Mouse (Mus musculus): ENCODE measurements around the gene Acmsd.
"Not testable (repeated sequence)": the region's sequence is repeated elsewhere in the genome, so short reads cannot be mapped to it uniquely, and the experiment has no call there.

Gene Acmsd

GRCm38 (mm10) chr1:127729096-127729495, at the start of gene Acmsd:
Acmsd (plus strand) TSS chr1:127729413.
- DNase-seq (ENCODE audit: low spot score in 2 of 2): no peak

- peak; percentile 39 to 62 for DNase-seq (ENCODE audit: low spot score in 2 of 2)
Measured at GRCm38 (mm10) chr1:127679498-127680133, 49.6 kb upstream of the Acmsd start, which contains the start of gene Tmem163. Tmem163 (minus strand) TSS chr1:127679548.

- no peak for DNase-seq (ENCODE audit: low spot score in 2 of 2)
Measured at GRCm38 (mm10) chr1:127696533-127696932, 32.7 kb upstream of the Acmsd start.

- DNase-seq (ENCODE audit: low spot score in 2 of 2): no peak
Measured at GRCm38 (mm10) chr1:127702187-127702586, 27.0 kb upstream of the Acmsd start.

DNA sequence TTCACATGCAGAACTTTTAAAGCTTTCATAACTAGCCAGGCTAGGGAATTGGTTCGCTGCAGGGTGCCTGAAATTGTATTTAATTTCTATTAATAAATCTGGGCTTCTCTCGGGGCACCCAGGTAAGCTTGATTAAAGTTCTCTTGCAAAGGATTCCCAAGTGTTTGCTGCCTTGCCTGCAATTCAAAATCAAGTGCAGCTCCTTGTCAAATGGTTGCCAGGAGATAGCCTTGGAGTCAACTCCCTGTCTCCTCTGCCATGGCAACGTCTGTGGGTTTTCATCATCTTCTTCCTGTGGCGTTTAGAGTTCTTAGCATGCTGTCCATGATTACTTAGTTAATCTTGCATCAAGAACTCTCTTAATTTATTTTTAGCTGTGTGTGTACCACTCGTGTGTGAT, 22.9 kb upstream of the Acmsd start:
- DNase-seq (ENCODE audit: low spot score in 2 of 2): peak; percentile 27 to 68

- peak; percentile 46 to 70 for DNase-seq (ENCODE audit: low spot score in 2 of 2)
Measured at GRCm38 (mm10) chr1:127716441-127716840, 12.8 kb upstream of the Acmsd start.

DNA sequence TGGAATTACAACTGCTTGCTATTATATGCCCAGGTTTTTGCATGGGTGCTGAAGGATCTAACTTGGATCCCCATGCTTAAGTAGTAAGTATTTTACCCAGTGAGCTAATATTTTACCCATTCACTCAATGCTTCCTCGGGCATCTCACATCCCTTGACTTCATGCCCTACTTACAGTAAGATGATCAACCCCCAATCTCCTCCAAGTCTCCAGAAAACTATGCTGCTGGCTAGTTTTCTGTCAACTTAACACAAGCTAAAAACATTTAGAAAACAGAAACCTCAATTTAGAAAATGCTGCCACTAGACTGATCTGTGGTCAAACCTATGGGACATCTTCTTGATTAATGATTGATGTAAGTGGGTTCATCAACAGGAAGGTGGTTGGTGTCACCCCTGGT, 10.9 kb upstream of the Acmsd start:
- no peak for DNase-seq (ENCODE audit: low spot score in 2 of 2)

DNA sequence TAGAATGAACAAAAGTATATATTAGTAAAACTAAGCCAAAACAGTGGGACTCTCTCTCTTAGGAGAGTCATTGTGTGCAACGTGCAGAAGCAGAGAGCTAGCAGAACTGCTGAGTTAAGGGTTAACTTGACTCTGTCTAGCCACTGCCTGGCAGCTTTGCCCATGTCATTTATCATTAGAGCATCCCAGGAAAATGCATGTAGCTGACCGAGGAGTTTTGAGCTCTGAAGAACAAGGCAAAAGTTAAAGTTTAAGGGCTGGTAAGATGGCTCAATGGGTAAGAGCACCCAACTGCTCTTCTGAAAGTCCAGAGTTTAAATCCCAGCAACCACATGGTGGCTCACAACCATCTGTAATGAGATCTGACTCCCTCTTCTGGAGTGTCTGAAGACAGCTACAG, 5.6 kb upstream of the Acmsd start:
- no peak for DNase-seq (ENCODE audit: low spot score in 2 of 2)

DNA sequence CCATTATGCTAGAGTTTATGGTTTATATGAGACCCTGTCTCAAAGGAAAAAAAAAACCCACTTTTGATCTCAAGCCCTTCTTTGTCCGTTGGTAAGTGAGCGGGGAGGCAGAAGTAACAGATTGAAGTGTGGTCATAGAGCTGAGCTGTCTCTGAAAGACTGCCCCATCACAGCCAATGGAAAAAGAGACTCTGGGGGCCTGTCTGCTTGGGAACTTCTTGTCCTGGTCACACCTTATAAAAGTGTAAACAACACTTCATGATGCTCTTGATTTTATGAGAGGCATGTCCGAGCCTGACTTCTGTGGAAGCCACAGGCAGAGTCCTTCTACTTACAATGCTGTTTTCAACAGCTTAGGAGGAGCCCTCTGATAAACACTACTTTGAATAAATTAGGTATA, 1.9 kb downstream of the Acmsd start:
- DNase-seq (ENCODE audit: low spot score in 2 of 2): no peak

- DNase-seq (ENCODE audit: low spot score in 2 of 2): no peak
Measured at GRCm38 (mm10) chr1:127732435-127732834, 3.2 kb downstream of the Acmsd start.

- no peak for DNase-seq (ENCODE audit: low spot score in 2 of 2)
Measured at GRCm38 (mm10) chr1:127732841-127733240, 3.6 kb downstream of the Acmsd start.

GRCm38 (mm10) chr1:127735356-127735755, 6.1 kb downstream of the Acmsd start:
- DNase-seq (ENCODE audit: low spot score in 2 of 2): no peak

DNA sequence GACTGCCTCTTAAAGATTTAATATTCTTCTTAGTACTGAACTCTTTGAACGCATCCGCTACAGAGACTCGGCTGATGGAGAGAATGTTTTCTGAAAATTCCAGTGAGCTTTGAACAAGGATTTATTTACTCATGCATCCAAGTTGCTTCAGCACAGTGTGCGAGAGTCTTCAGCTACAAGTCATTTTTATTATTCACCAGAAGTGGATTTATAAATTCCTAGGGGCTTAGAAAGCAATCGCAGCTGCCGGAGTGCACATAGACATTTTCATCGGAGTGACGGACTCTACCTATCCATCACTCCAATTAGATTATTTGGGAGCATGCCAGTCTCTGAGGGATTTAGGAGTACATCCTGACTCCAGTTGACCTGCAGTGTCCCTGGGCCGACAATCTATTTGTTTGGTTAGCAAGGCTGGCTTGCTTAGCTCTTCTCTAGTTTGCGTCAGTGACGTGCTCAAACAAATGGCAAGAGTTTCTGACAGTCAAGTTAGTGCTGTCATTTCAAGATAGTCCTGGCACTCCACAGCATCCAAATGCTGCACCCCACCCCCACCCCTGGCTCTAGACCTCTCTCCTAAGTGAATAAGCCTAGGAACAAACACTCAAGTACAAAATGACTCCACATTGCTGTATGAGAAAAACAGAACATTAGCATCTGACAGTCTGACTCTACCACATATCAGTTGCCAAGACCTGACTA, 21.3 kb downstream of the Acmsd start:
- DNase-seq (ENCODE audit: low spot score in 2 of 2): no peak

DNA sequence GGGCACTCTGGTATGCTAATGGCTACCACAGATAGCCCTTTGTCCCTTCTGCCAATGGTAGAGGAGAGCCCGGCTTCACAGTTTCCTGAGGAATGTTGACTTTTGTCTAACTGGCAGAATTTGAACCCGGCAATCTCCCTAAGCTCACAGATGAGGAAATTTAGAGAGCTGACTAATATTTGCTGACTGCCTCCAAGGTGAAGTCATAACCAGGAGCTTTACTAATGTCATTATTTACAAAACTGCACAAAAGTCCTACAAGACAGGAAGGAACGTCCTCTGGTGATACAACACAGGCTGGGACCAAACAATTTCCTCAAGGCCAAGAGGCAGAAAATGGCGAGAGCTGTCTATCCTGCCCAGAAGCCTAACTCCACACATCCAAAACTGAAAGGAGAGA, 26.6 kb downstream of the Acmsd start:
- no peak for DNase-seq (ENCODE audit: low spot score in 2 of 2)

DNA sequence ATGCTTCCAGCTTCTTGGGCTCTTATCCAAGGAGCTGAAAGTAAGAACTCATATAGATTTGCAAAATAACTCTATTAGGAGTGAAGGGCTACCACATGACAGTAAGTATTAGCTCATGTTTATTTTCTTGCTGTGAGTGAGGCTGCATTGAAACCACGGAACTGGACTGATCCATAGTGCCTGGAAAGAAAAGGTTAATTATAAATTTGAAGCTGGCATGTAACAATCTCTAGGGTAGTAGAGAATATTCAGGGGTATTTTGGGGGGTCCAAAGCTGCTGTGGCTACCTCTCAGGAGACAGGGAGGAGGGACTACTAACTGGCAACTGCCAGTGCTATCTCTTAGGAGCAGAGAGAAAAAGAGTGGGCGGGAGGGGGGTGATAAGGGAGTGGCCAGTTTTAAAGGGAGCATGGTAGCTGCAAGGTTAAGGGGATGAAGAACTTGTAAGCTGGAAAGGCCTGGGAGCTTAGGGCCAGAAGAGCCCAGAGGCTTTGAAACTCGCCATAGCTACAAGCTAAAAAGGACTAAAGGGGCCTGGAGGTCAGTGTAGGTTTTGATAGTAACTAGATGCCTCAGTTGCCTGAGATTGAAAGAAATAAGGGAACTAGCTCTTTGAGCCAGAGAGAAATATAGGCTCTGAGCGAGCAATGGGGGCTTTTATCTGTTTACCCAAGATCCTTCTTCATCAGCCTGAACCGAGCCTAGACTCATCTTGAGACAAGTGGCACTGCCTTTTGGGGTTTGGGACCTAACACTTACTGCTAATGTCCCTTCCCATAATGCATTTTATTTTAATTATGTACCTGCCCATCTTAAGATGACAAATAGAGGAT, 27.3 kb downstream of the Acmsd start:
- DNase-seq (ENCODE audit: low spot score in 2 of 2): no peak

GRCm38 (mm10) chr1:127757164-127757545, 27.9 kb downstream of the Acmsd start:
- DNase-seq (ENCODE audit: low spot score in 2 of 2): not testable (repeated sequence)

DNA sequence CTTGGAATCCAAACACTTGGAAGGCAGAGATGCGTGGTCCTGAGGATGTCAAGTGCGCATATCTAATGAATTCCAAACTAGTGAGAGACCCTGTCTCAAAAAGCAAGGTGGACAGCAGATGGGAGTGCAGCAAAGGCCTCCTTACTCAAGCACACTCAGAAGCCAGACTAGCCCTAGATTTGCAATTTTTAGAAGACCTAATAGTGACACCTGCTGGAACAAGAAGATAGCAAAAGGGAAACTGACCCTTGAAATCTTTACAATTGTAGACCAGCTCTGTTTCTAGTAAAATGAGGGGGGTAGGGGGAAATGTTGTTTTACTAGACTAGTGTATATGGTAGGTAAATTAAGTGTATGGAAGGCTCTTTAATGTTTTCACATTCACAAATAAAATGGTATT, 36.3 kb downstream of the Acmsd start:
- DNase-seq (ENCODE audit: low spot score in 2 of 2): no peak

GRCm38 (mm10) chr1:127766741-127767140, 37.5 kb downstream of the Acmsd start:
- no peak for DNase-seq (ENCODE audit: low spot score in 2 of 2)

DNA sequence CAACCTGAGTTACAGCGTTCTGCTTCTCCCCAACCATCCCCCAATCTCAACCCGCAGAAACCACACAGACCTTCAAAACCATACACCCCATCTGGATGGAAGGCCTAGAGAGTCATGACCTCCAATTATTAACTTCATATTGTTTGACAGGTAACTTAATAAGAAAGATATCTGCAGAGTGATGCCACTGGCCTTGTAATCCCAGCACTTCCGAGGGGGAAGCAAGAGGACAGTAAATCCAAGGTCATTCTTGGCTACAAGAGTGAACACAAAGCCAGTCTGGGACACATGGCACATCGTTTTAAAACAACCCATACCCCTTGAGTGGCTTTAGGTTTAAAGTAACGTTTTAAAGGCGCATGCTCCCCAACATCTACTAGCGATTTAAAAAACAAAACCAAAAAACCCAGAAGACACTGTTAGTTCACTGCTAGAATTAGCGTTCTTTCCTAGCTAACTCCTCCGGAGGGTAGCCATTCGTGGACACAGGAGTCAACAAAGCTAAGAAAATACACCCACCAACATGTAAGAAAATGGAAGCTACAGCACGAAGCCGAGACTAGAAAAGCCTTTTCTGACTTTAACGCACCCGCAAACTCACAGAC, 44.1 kb downstream of the Acmsd start:
- DNase-seq (ENCODE audit: low spot score in 2 of 2): peak in 1 of 2 experiments; percentile 32

DNA sequence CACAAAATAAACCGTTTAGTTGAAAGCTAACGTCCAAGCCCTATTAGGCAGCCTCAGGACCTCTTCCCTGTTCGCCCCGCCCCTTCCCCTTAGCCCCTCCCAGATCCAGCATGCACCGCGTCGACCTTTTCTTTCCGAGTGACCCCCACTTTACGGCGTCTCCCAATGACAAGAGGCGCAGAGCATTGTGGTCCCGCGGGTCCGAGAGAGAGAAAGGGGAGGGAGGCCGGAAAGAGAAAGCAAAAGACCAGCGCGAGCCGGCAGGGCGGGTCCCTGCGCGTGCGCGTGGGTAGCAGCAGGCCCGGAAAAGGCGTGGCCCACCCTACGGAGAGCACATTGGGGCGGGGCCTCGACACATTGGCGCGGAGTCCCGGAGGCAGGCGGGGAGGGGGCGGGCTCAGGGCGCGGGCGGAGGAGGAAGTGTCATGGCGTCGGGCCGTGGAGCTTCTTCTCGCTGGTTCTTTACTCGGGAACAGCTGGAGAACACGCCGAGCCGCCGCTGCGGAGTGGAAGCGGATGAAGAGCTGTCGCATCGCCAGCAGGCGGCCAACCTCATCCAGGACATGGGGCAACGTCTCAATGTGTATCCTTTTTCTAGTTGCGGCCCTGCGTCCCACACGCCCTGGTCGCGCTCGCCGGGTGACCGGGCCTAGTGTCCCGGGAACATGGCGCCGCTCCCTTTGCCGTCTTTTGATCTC, 44.7 kb downstream of the Acmsd start, which contains the start of gene Ccnt2:
TSS of gene Ccnt2 (plus strand) at position 362 of the 698 bp plus-strand sequence.
- DNase-seq (ENCODE audit: low spot score in 2 of 2): peak; percentile 99 to 100

DNA sequence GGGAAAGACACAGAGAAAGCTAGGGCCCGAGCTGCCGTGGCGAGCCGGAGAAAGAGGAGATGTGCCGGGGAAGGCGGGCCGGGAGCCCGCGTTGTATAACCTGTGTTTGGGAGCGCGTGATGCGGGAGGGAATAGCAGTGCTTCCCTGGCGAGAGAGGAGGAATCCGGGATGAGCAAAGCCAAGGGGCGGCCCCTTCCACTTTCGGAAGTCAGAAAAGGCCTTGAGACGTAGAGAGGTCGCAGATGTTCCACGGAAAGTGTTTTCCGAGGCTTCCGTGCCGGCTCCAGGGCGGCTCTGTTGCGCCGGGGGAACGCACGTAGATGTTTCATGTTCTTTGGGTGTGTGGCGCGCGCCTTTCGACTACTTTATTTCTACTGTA, 45.3 kb downstream of the Acmsd start:
- DNase-seq (ENCODE audit: low spot score in 2 of 2): no peak

All from right cerebral cortex, postnatal 10 days (tissue).